Mouse (Mus musculus) forebrain, embryonic 16.5 days (tissue): ENCODE measurements at regions not wholly inside any gene's neighbourhood (a gene's known extent, or its start where the extent isn't known, plus 50 kb on each side); places are given as distances from the start of the nearest gene placed in this dataset.
A peak's percentile ranks its signal among the peaks of the same experiment; 100 is the strongest.
"Not testable (repeated sequence)": the region's sequence is repeated elsewhere in the genome, so short reads cannot be mapped to it uniquely, and the experiment has no call there.

Experiments
- ATAC-seq: fragments of 200-750 bp; cut with Nextera tagmentation; 2 replicates; pipeline ENCODE4 v1.8.0; 2017; ENCODE audit warnings: mild to moderate bottlenecking, moderate library complexity
- H3K27ac ChIP-seq: fragments of 300-500 bp; sonication (generic); 2 replicates; pipeline ENCODE4 v1.5.1; 2014; ENCODE audit warnings: low read length, control low read depth
- H3K27me3 ChIP-seq: fragments of 300-500 bp; sonication (generic); replicated peaks from 2 replicates; pipeline ENCODE4 v1.6.1; 2014; ENCODE audit warnings: low read length; ENCODE audit not compliant: control insufficient read depth, insufficient read depth
- H3K36me3 ChIP-seq: fragments of 300-500 bp; sonication (generic); 2 replicates; pipeline ENCODE4 v1.6.1; 2014; ENCODE audit not compliant: control insufficient read depth, insufficient read depth
- H3K4me1 ChIP-seq: fragments of 300-500 bp; sonication (generic); replicated peaks from 2 replicates; pipeline ENCODE4 v1.6.1; 2014; ENCODE audit warnings: low read length; ENCODE audit not compliant: control insufficient read depth, insufficient read depth
- H3K4me2 ChIP-seq: fragments of 300-500 bp; sonication (generic); 2 replicates; pipeline ENCODE4 v1.6.1; 2014; ENCODE audit warnings: mild to moderate bottlenecking, low read length, control low read depth
- H3K4me3 ChIP-seq: fragments of 300-500 bp; sonication (generic); replicated peaks from 2 replicates; pipeline ENCODE4 v1.5.1; 2014; ENCODE audit warnings: mild to moderate bottlenecking, low read length, control low read depth
- H3K9ac ChIP-seq: fragments of 300-500 bp; sonication (generic); replicated peaks from 2 replicates; pipeline ENCODE4 v1.6.1; 2014; ENCODE audit warnings: low read depth, low read length, control low read depth
- H3K9me3 ChIP-seq: fragments of 300-500 bp; sonication (generic); 2 replicates; pipeline ENCODE4 v1.6.1; 2016; ENCODE audit warnings: low read length; ENCODE audit not compliant: control insufficient read depth
- WGBS: fragments of 180-500 bp; shearing (Covaris S2); extraction: QIAGEN DNeasy Blood & Tissue Kit; methylation state at CpG from one replicate; pipeline ENCODE4 v1.1.7; 2014; 5-methylcytosine and 5-hydroxymethylcytosine counted together

GRCm38 (mm10) chr13:70217429-70218133 lies 415.4 kb downstream of the Med10 start:
- ATAC-seq, result peak; percentile 47
- 33% methylated on average over 15 of the region's 15 CpGs for WGBS
- H3K4me1 ChIP-seq, result peaks cover 18% of the 10 kb centered on the region
- H3K9ac ChIP-seq, result 0 out of 2 replicates have a peak overlapping the region, but pooled peaks have one; percentile 10
- H3K27ac ChIP-seq, result peak overlapping the region; percentile 72
- H3K4me2 ChIP-seq, result peak overlapping the region; percentile 37; the same call in 1 of the 2 replicates
- H3K9me3 ChIP-seq, result no peaks in the 10 kb centered on the region
- H3K36me3 ChIP-seq, result no peaks in the 10 kb centered on the region
- H3K27me3 ChIP-seq, result no peaks in the 10 kb centered on the region
- H3K4me3 ChIP-seq, result no peak overlapping the region

GRCm38 (mm10) chr13:70223485-70223884 lies 413.9 kb downstream of the Ice1 start:
- no peak overlapping the region for H3K27ac ChIP-seq
- WGBS, result 94% methylated on average over 5 of the region's 5 CpGs
- H3K9me3 ChIP-seq, result no peaks in the 10 kb centered on the region
- no peak overlapping the region for H3K9ac ChIP-seq
- no peaks in the 10 kb centered on the region for H3K27me3 ChIP-seq
- ATAC-seq, result no peak
- no peak overlapping the region for H3K4me3 ChIP-seq
- no peak overlapping the region for H3K4me2 ChIP-seq
- no peaks in the 10 kb centered on the region for H3K36me3 ChIP-seq
- H3K4me1 ChIP-seq, result no peaks in the 10 kb centered on the region

GRCm38 (mm10) chr13:70227167-70227566 lies 410.3 kb downstream of the Ice1 start:
- H3K9ac ChIP-seq, result no peak overlapping the region
- peak; percentile 66 for ATAC-seq
- WGBS, result 41% methylated on average over 6 of the region's 6 CpGs
- H3K4me1 ChIP-seq, result no peaks in the 10 kb centered on the region
- H3K36me3 ChIP-seq, result no peaks in the 10 kb centered on the region
- no peaks in the 10 kb centered on the region for H3K27me3 ChIP-seq
- H3K4me2 ChIP-seq, result no peak overlapping the region
- H3K9me3 ChIP-seq, result no peaks in the 10 kb centered on the region
- H3K27ac ChIP-seq, result no peak overlapping the region
- H3K4me3 ChIP-seq, result no peak overlapping the region

- peak; percentile 96 for ATAC-seq
- Histone ChIP-seq H3K9ac (peak overlapping the region; percentile 31; the same call in 1 of the 2 replicates), H3K4me3 (no peak overlapping the region), H3K9me3 (no peaks in the 10 kb centered on the region), H3K4me2 (peak overlapping the region; percentile 8), H3K27me3 (no peaks in the 10 kb centered on the region), H3K4me1 (peaks cover 7% of the 10 kb centered on the region), H3K27ac (no peak overlapping the region; the same call in 1 of the 2 replicates), H3K36me3 (no peaks in the 10 kb centered on the region)
- WGBS, result 18% methylated on average over 22 of the region's 22 CpGs
Observed at GRCm38 (mm10) chr13:70233896-70234799, 403.3 kb downstream of the Ice1 start.

DNA sequence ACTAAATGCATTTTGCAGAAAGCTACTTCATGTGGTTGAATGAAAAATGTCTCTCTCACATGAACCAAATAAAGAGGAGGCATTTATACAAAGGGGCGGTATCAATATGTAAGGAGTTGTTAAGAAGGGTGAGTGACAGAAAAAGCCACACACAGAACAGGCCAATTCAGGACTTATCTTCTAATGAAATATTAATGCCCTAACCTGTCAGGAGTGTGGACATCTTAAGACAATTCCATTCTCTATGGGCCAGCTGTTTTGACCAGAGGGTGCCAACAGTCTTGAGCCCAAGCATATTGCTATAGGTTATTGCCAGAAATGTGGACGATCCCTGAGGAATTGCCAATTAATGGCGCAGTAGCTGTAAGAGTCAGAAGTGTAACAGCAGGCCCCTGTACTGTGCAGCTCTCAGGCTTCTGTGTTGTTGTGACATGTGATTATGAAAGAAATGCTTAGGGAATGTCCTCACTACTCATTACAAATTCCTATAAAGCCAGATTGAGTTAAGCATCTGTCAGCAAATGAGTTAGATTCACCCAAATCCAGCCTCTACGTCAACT lies 393.8 kb downstream of the Ice1 start:
- no peaks in the 10 kb centered on the region for H3K36me3 ChIP-seq
- H3K27me3 ChIP-seq, result no peaks in the 10 kb centered on the region
- 0 out of 2 replicates have a peak overlapping the region, but pooled peaks have one; percentile 27 for H3K27ac ChIP-seq
- WGBS, result 46% methylated on average over 4 of the region's 4 CpGs
- no peak overlapping the region for H3K4me3 ChIP-seq
- peaks cover 4% of the 10 kb centered on the region; the same call in 1 of the 2 replicates for H3K4me1 ChIP-seq
- no peak overlapping the region for H3K9ac ChIP-seq
- H3K9me3 ChIP-seq, result no peaks in the 10 kb centered on the region
- no peak overlapping the region for H3K4me2 ChIP-seq
- peak; percentile 86 for ATAC-seq

GRCm38 (mm10) chr13:70260003-70260496 lies 377.4 kb downstream of the Ice1 start:
- Histone ChIP-seq H3K27ac (no peak overlapping the region), H3K27me3 (no peaks in the 10 kb centered on the region), H3K4me2 (peak overlapping the region; percentile 0; the same call in 1 of the 2 replicates), H3K4me3 (no peak overlapping the region), H3K36me3 (no peaks in the 10 kb centered on the region), H3K9me3 (no peaks in the 10 kb centered on the region), H3K9ac (no peak overlapping the region), H3K4me1 (peaks cover 8% of the 10 kb centered on the region; the same call in 1 of the 2 replicates)
- peak; percentile 84 for ATAC-seq
- 34% methylated on average over 12 of the region's 12 CpGs for WGBS

DNA sequence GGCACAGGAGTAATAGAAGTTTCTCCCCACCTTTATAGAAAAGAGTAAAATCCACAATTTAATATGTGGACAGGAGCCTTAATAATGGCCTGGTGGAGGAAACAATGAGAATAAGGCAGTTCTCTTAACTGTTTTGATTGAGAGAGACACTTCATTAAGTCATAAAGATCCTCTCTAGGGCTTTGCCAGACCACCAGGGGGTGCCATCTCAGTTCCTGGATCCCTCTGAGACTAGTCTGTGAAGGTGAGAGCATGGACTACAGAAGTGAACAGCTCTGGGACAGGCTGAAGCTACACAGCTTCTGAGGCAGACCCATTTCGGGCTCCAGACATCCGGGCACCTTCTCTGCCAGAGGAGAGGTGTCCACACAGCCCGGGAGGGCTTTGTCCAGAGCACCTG lies 373.8 kb downstream of the Ice1 start:
- H3K27me3 ChIP-seq, result no peaks in the 10 kb centered on the region
- no peaks in the 10 kb centered on the region for H3K36me3 ChIP-seq
- 93% methylated on average over 3 of the region's 3 CpGs for WGBS
- no peak overlapping the region for H3K4me2 ChIP-seq
- H3K4me1 ChIP-seq, result peaks cover 8% of the 10 kb centered on the region; the same call in 1 of the 2 replicates
- H3K9me3 ChIP-seq, result no peaks in the 10 kb centered on the region
- no peak overlapping the region for H3K4me3 ChIP-seq
- H3K9ac ChIP-seq, result no peak overlapping the region
- ATAC-seq, result no peak
- no peak overlapping the region for H3K27ac ChIP-seq

DNA sequence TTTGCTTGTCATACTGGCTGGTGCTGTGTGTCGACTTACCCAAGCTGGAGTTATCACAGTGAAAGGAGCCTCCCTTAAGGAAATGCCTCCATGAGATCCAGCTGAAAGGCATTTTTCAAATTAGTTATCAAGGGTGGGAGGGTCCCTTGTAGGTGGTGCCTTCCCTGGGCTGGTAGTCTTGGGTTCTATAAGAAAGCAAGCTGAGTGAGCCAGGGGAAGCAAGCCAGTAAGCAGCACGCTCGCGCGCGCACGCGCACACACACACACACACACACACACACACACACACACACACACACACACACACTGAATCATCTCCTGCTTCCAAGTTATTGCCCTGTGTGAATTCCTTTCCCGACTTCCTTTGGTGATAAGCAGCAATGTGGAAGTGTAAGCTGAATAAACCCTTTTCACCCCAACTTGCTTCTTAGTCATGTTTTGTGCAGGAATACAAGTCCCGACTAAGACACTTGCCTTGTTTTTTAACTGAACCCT lies 360.5 kb downstream of the Ice1 start:
- not testable (repeated sequence) for H3K4me3 ChIP-seq, H3K4me1 ChIP-seq, H3K9me3 ChIP-seq, ATAC-seq, H3K9ac ChIP-seq, H3K27ac ChIP-seq, H3K4me2 ChIP-seq, H3K27me3 ChIP-seq, H3K36me3 ChIP-seq
- WGBS, result 81% methylated on average over 10 of the region's 10 CpGs
